Mouse (Mus musculus): ENCODE measurements around the gene Ceacam18.

DNA sequence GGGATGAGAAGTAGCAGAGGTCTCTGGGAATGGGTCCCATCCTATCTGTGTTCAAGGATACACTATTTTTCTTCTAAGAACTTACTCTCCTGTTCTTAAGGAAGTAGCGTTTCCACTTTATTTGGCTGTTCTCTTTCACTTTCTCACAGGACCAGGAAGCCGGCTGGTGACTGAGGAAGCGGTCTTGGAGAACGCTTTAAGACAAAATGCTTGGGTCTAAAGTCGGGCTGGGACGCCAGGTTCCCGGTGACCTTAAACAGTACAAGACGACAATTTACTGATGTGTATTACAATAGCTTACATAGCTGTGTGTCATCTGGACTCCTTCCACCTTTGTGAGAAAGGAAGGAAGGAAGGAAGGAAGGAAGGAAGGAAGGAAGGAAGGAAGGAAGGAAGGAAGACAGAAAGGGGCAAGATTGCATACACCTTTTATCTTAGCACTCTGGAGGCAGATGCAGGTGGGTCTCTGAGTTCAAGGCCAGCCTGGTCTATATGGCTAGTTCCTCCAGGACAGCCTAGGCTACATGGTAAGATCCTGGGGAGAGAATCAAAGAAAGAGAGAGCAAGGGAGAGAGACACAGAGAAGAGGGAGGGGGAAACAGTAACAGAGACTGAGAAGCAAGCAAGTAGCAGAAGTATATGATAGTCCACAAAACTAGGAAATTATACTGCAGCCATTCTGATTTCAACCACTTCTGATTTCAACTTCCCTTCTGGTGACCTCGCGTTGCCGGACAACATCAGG is 36.7 kb downstream of the Ceacam18 start:
- TF ChIP-seq EP300 (IDR thresholded peaks at IDR 0.05; ENCODE audit: low read depth) (no peak), CTCF (IDR thresholded peaks at IDR 0.05; ENCODE audit: low read depth) (no peak)
